Mouse (Mus musculus) spleen, adult 18-20 months (tissue): ENCODE measurements around the gene Plekhf1.

Experiments used
- DNase-seq, 2 experiments: peaks; one replicate each; pipeline ENCODE4 v3.0.0; 2022; ENCODE audit warnings: mixed read lengths in 2 of 2

Plekhf1 gene

DNA sequence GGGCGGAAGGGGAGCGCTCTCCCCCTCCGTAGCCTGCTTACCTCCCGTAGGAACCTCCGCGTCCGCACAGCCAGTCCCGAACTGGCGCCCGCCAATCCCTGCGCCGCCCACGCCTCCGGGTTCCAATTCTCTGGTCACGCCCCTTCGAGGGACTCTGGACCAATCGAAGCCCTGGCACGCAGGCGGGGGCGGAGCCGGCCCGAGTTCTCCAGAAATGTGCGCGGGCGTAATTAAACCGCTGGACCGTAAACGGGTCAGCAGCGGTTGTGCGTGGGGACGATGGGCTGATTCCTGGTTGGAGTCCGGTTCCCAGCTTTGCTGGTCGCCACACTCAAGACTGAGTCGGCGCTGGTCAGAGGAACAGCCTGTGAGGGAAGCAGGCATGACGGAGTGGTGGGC is at the start of gene Plekhf1:
Gene Plekhf1 (minus strand): TSS at position 117 of the 399 bp plus-strand sequence.
- peak; percentile 62 to 75 for DNase-seq

DNA sequence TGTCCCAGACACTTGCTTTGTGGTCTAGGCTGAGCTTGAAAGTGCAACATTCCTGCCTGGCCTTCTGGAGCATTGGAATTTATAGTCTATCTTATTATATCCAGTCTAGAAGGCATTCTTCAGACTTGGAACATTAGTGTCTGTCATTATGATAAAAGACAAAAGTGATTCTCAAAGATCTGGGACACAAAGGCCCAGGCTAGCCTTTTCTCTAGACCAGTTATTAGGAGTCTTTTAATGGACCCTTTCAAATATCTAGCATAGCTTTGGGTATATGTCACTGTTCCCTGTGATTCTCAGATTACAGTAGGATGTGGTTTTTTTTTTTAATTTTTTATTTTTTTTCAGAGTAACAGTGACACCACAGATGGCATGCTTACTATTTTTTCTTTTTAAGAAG is 44.7 kb upstream of the Plekhf1 start:
- DNase-seq, result no peak

DNA sequence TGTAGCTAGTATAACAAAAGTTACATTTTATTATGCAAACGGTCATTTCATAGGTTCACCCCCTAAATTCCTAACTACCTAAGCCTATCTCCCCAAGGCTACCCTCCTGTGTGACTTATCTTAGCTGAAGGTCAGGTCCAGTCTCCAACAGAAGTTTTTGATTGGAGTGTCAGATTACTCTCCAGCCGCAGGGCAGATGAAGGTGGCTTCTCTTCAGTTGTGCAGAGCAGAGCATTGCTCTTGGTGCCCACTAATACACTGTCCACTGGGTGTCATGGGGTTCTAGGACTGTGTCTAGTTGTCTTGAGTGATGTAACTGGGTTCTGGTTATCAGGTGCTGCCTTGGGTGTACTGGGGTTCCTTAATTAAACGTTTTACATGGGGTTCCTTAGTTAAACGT is 44.0 kb upstream of the Plekhf1 start:
- DNase-seq, result no peak

DNA sequence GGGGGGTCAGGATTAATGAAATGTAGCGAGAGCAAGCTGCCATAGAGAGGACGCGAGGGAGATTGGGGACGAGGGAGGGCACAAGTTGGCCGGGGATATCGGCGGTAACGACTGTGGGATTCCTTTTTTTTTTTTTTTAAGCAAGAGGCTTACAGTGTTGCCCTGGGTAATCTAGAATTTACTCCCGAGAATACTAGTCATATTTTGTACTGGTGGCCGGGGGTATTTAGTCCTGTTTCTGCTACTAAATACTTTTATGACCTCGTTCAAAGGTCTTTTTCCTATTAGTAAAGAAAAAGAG is 43.6 kb upstream of the Plekhf1 start:
- no peak for DNase-seq

DNA sequence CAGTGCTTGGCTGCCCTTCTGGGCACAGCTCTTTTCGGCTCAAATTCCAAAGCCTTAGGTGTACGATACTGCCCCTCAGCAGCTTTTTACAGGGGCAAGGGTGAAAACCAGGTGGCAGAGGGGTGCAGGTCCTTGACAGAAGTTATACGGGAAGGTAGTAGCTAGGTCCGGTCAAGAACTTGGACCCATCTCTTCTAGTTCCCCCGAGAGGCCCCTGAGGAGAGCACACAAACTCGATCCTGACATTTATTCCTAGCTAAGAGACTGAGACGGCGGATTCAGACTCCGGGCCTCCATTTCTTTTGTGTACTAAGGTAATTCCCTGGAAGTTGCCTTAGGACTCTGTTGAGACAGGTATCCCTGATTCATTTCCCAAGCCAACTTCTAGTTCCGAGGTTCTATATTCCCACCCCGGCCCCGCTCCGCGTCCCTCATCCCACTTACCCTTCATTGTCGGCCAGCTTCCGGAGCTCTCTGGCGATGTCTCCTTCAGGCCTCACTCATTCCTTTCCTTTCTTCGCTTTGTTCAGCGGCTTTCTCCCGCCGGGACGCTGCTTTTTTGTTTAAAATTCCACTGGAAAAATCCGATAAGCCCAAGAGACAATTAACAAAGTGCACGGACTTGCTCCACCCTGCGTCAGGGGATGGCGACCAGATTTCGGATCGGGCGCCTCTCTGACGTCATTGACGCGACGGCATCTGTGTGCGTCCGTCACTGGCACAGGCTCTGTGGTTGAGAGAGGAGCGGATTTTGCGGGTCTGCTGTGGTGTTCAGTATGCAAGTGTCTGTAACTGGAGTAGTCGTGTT is 43.1 kb upstream of the Plekhf1 start, which contains the start of gene Pop4:
Gene Pop4 (minus strand): TSS at position 721 of the 808 bp plus-strand sequence.
- peak; percentile 72 to 86 for DNase-seq

DNA sequence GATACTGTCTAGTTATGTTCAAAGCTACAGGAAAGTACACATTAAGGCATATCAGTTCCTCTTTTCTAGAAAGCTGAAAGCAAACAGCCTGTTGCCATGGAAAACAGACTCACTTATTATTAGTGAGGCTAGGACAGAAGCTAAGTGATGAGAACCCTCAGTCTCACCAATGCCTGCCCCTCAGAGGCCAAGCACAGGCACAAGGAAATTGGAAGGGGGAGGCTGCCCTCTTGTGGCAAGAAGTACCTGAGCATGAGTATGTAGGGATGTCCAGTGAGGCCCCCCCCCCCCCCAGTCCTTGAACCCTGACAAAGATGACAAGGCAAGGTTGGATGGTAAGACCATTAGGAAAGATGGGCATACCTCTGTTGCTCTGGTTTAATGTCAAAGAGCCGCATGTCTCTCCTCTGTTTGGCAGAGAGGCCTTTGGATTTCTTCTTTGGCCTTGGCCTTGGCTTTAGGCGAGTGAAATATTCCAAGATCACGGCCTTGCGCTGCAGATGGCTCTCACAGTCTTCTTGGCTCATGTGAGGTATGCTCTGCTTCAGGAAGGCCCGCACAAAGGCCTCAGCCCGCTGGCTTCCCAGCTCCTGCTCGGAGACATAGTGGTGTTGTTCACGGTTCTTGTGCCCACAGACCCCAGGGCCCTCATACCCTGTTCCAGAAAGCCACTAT is 39.3 kb upstream of the Plekhf1 start:
- peak in 1 of 2 experiments; percentile 17 for DNase-seq

DNA sequence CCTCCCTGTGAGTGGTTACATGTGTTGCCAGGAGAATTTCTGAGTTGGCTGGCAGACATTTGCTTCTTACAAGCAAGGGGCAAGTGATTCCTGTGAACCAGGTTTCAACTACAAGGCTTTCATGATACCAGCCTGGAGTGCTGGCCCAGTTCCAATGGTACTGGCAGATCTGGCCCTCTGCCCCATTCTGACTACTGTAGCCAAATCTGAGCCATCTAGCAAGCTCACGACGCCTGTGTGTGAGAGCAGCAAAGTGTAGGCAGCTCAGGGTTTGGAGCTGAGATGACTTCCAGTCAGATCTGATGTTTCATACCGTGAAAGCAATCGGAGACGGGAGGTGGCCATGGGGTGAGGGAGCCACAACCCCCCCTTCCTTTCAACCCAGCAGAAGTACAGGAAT is 34.6 kb upstream of the Plekhf1 start:
- DNase-seq, result no peak

DNA sequence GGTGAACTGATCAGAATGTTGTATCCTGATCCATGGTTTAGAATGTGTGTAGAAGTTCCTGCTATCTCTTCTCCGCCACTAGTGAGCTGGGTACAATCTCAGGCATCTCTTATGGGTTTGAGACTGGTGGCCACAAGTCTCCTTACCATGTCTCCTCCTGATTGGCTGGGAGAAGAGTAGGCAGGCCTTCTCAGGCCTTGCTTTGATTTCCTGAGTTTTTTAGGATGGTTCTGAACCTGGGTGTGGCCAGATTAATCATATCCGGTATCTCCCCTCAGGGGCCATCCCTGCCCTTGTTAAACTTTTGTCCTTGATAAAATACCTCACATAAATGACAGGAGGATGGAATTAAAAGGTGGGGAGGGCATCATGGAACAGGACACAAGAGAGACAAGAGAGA is 31.8 kb upstream of the Plekhf1 start:
- no peak for DNase-seq

DNA sequence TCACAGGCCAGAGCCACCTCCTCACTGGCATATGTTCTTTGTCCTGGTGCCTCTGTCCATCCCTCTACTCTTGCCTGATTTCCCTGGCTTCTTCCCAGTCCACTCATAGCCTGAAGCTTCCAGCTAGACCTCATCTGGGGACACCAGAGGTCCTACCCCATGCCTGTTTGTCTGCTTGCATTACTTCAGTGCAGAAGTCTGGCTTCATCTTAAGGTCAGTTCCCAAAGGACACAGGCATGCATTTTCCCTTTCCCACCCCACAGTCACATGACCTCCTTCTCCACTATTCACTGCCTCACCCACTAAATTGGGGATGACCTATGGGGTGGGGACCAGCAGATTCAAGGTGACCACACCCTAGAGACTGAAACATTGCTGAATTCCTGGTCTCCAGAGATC is 25.6 kb upstream of the Plekhf1 start:
- no peak for DNase-seq

DNA sequence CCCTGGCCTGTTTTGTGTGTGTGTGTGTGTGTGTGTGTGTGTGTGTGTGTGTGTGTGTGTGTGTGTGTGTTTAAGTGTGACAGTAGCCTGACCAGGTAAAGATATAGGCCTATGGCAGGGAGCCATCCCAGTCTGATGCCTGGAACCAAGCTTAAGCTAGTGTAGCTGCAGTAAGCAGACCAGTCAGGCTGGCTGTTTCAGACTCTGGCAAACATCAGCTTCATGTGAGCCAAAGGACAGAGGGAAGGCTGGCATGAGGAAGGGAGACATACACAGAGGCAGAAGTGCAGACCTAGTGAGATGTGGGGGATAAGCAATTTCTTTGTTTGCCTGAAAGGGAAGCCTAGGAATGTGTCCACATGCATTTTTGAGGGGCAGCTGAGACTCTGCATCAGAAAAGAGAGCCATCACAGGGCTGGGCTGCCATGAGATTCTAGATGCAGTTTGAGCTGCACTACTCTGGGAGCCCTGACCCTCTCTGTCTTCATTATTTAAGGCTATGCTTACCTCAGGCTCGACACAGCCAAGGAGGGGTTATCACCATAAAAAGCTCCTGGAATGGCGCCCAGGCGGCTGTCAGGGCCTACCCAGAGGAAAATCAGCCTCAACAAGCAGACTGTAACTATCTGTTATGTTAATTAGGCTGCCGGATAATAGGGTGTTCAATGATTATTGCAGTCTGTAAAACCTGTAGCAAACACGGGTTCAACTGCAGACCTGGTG is 23.8 kb upstream of the Plekhf1 start:
- no peak for DNase-seq

DNA sequence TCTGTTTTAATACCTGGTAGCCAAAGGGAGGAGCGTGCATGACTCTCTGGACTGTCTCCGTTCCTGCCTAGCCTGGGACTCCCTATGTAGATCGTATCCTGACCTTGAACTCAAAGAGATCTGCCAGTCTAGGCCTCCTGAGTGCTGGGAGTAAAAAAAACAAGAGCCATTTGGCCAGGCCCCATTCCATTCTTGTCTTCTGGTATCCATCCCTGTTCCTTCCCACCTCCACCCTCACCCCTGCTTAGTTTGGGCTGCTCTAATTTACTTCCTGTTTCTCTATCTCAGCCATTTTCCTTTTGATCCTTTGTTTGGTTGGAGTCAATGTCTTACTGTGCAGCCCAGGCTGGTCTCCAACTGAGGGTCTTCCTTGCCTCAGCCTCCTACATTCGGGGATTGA is 14.6 kb upstream of the Plekhf1 start:
- no peak for DNase-seq

DNA sequence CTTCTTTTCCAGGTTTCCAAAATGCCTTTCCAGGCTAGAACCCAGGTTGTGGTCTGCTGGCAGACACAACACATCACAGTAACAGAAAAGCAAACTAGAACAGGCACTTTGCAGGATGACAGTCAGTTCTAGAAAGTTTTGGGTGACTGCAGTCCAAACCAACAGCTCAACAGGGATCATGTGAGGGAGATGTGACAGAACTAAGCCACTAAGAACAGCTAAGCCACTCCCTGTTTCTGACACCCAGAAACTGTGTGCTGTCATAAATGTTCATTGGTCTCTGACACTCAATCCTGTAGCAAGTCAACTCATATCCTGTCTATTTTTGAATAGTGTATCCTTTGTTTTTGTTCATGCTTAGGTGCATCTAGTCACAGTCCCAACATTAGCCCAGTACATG is 9.3 kb upstream of the Plekhf1 start:
- no peak for DNase-seq

DNA sequence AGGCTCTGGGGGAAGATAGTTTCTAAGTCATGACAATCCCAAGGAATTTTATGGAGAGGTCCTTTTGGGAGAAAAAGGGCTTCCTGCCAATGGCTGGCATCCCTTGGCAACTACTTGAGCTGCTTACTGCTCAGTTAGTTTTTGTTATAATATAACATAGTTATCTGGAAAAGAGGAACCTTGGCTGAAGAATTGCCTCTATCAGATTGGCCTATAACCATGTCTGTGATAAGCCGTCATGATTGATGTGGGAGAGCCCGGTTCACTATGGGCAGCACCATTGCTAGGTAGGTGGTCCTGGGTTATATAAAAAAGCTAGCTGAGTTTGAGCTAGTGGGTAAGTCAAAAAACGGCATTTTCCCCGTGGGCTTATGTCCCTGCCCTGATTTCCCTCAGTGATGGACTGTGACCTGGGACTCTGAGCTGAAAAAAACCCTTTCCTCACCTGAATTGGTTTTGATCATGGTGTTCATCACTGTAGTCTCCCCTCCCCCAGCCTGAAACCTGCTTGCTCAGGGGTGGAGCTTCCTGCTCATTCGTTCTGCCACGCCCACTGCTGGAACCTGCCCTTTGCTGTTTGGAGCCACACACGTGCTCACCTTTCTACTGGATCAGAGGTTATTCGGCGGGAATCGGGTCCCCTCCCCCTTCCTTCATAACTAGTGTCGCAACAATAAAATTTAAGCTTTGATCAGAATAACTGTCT is 8.7 kb upstream of the Plekhf1 start:
- DNase-seq, result no peak

DNA sequence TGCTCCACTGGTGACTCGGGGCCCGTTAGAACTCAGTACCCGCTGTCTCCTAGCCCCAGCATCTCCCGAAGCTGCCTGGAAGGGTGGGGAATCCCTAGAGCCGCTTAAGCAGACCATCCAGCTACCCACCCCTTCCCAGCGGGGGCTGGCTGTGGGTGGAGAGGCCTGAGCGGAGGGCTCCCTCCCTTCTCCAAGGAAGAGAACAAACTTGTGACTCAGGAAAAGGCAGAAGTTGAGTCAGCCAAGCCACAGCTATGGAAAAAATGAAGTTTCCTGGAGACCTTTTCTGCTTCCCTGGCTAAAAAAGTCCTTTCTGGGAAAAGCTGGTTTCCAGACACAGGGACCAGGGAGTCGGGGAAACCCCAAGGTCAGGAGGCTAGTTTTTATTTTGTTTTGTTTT is 2.5 kb upstream of the Plekhf1 start:
- no peak for DNase-seq

DNA sequence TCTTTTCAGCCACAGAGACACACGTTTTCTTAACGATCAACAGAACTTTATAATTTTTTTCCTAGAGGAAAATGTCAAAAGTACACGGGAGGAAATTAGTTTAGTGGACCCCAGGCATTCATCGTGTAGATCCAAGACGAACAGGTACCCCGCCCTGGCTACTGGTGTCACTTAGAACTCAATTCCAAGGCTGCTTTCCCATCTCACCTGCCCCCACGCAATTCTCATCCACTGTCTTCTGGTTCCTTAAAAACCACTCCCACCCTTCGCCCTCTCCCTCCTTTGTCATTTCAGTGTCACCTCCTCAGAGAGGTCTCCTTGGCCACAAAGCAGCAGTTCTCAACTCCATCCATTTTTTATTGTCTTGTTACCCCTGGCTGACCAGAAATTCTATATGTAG is 513 bp upstream of the Plekhf1 start:
- no peak for DNase-seq

DNA sequence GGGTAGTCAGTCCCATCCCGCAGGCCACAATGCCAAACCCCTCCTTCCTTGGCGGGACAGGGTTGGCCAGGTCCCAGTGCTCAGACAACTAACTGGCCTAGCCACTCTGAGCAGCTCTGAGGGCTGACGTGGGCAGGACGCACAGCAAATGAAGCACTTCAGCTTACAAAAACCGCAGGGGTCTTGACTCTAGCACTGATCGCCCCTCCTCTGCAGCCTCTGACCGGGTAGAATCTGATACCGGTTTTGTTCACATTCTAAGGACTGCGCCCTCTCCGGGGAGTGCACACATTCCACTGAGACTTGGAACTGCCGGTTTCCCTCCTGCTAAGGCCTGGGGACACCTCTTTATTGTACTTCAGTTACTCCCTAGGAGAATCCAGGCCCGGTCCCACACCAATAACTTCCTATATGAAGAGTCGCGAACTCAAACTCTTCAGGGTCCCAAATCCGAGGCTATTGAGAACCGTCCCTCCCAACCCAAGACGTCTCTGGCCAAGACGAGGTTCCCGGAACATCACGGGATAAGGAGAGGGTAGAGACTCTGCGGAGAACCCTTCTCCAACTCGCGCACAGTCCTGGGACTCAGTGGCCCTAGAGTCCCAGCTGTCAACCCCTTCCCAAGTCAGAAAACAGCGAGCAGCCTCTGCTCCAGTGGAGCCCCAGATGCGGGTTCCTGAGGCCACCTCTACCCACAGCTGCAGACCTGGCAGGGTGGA is 476 bp downstream of the Plekhf1 start:
- DNase-seq, result no peak

DNA sequence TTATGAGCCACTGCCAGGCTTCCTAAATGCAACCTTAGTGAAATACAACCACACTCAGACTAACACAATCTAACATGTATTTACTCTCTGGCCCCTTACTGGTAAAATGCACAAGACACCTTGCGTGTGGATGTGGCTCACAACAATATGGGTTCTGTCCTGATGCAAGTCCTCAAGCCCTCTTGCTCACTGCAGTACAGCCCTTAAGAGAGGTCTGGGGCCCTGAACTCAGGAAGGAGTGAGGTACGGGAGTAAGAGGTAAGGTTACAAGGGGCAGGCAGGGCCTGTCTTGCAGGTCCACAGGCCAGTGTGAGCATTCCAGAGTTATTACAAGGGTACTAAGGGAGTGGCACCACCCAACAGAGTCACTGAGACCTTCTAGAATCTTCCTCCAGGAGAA is 1.6 kb downstream of the Plekhf1 start:
- DNase-seq, result no peak

DNA sequence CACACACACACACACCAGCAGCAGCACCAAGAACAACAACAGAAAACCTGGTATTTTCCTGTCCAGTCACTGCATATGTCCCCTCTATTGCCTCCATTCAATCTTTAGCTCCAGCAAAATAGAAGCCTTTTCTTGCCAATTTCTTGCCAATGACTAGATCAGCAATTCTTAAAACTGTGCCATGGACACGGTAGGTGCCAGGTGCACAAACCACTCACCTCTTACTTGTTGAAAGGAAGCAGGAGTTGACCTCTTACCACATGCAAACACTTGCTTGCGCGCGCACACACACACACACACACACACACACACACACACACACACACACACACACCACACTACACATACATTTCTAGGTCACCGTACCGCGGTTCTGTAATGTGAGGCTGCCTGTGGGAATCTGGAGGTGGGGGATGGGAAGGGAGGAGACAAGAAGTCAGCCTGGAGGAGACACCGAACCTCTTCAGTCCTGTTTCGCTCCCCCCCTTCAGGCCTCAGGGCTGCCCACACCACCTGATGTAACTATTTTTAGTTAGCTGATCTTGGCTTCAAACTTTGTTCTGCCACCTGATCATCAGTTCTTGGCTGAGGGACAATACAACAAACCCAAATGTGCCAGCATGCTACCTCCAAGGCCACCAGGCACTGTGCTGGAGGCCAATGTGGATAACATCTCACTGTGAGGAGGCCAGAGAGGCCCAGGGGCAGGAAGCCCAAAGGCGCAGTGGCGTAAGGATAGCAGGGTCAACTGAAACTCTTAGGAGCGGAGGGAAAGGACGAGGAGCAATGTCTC is 3.0 kb downstream of the Plekhf1 start:
- no peak for DNase-seq

DNA sequence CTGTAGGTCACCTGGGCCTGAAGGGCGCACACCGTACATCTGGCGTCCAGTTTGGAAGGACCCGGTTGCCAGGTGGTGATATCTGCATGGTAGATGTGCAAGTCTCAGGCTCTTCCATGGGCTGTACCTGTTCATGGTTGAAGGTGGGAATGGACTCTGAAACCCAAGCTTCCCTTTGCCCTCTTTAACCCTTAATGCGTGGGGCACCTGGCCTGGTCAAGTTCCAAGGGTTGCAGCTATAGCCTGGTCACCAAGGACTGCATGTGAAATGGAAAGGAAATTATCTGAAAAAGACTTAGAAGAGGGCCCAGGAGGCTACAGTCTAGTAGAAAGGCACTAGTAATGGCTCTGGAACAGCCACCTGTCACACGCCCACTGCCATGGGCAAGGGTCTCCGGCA is 7.0 kb downstream of the Plekhf1 start:
- no peak for DNase-seq

DNA sequence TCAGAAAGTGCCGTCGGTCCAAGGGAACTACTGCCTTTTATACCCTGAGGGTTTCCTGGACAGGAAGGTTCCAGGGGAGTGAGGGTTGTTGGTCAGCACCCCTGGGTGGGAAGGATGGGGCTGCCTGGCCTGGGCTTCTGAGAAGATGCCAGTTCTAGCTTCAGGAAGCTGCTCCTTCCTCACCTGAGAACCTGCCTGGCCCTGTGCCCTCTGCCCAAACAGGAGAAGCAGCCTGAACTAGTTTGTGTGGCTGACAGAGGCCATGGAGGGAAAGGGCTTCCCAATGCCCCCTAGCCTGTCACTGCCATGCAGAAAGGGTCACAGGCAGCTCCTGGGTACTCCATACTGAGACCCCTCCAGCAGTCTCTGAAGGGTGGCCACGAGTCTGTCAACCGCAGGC is 8.3 kb downstream of the Plekhf1 start:
- no peak for DNase-seq

DNA sequence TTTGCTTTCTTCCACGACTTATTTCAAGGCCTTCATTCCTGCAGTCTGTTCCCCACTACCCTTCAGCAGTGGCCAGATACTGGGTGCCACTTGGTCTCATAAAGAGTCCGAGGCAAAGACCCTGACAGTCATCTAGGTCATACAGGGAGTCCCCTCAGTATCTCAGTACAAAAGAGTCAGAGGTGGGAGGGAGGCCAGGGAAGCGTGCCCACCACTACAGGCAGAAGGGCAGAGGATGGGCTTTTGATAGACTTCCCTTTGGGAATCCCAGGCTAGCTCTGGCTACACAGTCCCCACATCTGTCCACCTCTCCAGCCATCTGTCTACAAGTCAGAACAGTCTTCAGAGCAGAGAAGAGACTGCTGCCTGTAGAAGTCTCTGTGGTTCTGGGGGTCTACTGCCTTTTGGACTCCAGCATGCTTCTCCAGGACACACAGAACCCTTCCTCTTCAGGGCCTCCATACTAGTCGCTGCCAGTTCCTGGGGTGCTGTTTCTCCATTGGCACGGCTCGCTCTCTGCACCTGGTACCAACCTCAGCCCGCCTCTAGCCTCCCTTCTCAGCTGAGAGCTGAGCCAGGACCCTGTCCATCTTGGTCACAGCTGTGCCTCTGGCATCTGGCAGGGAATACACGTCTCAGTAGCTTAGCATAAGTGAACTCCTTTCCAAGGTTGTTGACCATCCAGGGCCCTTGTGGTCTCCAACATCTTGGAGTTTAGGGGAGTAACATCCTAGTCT is 9.0 kb downstream of the Plekhf1 start:
- DNase-seq, result no peak
